Mouse (Mus musculus): Measurements from ENCODE around the gene Lsm14b. TPM values are rescaled to one million over a fixed set of nuclear protein-coding genes. Genes with fewer than 3 reads are reported as not detected.

Gene Lsm14b
- polyA plus RNA-seq, 1 experiment from 2014 or later, result 10.2 TPM

DNA sequence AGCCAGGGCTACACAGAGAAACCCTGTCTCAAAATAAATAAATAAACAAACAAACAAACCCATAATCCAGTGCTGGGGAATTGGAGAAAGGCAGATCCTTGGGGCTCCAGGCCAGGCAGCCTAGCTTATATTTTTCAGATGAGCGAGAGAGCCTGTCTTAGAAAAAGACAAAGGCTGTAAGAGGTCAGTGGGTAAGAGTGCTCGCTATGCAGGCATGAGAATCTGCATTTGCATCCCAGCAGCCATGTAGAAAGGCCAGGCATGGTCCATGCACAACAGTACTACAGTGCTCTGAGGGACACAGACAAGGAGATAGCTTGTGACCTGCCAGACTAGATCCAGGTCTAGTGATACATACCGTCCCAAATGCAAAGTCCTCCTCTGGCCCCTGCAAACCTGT, 42.1 kb upstream of the Lsm14b start:
- Histone ChIP-seq H3K4me1 (ENCODE audit: control insufficient read depth, insufficient read depth, low read length) (peaks cover 2% of the 10 kb centered on the region; the same call in 1 of the 2 replicates), H3K4me3 (ENCODE audit: low read depth, low read length) (no peak overlapping the region), H3K4me2 (ENCODE audit: low read depth, severe bottlenecking) (no peak overlapping the region), H3K27ac (replicated peaks; ENCODE audit: low read depth, low read length) (no peak overlapping the region), H3K9ac (ENCODE audit: low read length) (no peak overlapping the region), H3K9me3 (ENCODE audit: control insufficient read depth, low read length) (no peaks in the 10 kb centered on the region), H3K27me3 (ENCODE audit: control insufficient read depth, insufficient read depth, low read length) (no peaks in the 10 kb centered on the region), H3K36me3 (ENCODE audit: control insufficient read depth, insufficient read depth, low read length) (no peaks in the 10 kb centered on the region)
- DNase-seq (ENCODE audit: low spot score) (no peak), ATAC-seq (ENCODE audit: insufficient number of reproducible peaks, low FRiP score, low TSS enrichment, low read depth) (no peak)
- 85% methylated on average over 3 of the region's 3 CpGs for WGBS

DNA sequence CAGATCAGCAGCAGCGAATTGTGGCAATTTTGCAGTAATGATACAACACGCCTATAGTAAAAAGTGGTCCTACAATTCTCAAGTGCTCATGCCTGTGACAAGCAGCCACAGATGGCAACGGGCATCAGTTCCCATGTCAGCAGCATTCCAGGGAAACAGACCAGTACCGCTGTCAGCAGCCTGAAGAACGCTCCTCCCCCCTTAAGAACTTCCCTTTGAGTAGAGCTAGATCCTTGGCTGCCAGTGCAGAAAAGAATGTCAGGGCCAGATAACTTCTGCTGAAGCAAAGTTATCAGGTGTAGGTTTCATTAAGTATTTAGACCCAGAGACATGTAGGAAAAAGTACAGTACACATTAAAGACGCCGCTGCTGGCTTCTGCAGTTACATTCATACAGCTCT, 40.0 kb upstream of the Lsm14b start:
- DNase-seq (ENCODE audit: low spot score) (no peak), ATAC-seq (ENCODE audit: insufficient number of reproducible peaks, low FRiP score, low TSS enrichment, low read depth) (no peak)
- 40% methylated on average over 7 of the region's 7 CpGs for WGBS
- Histone ChIP-seq H3K4me1 (ENCODE audit: control insufficient read depth, insufficient read depth, low read length) (no peaks in the 10 kb centered on the region), H3K36me3 (ENCODE audit: control insufficient read depth, insufficient read depth, low read length) (no peaks in the 10 kb centered on the region), H3K9me3 (ENCODE audit: control insufficient read depth, low read length) (no peaks in the 10 kb centered on the region), H3K27me3 (ENCODE audit: control insufficient read depth, insufficient read depth, low read length) (no peaks in the 10 kb centered on the region), H3K4me2 (ENCODE audit: low read depth, severe bottlenecking) (no peak overlapping the region), H3K27ac (replicated peaks; ENCODE audit: low read depth, low read length) (no peak overlapping the region), H3K4me3 (ENCODE audit: low read depth, low read length) (no peak overlapping the region), H3K9ac (ENCODE audit: low read length) (no peak overlapping the region)

DNA sequence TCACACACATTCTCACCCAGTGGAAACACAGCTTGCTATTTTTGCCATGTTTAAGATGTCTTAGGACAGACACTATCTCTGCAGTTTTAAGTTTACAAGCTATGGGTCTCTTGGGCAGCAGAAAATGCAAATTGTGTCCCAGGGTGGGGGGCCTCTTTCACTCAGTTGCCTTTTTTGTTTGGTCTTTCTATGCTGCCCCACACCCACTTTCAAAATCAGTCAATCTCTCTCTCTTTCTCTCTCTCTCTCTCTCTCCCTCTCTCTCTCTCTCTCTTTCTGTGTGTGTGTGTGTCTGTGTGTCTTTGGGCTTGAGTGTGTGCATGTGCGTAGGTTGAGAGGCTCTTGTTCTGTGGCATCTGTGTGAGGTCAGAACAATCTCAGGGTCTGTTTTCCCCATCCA, 39.1 kb upstream of the Lsm14b start:
- Histone ChIP-seq H3K9me3 (ENCODE audit: control insufficient read depth, low read length) (no peaks in the 10 kb centered on the region), H3K4me3 (ENCODE audit: low read depth, low read length) (no peak overlapping the region), H3K27me3 (ENCODE audit: control insufficient read depth, insufficient read depth, low read length) (no peaks in the 10 kb centered on the region), H3K36me3 (ENCODE audit: control insufficient read depth, insufficient read depth, low read length) (no peaks in the 10 kb centered on the region), H3K4me1 (ENCODE audit: control insufficient read depth, insufficient read depth, low read length) (no peaks in the 10 kb centered on the region), H3K27ac (replicated peaks; ENCODE audit: low read depth, low read length) (no peak overlapping the region), H3K9ac (ENCODE audit: low read length) (no peak overlapping the region), H3K4me2 (ENCODE audit: low read depth, severe bottlenecking) (no peak overlapping the region)
- DNase-seq (ENCODE audit: low spot score) (no peak), ATAC-seq (ENCODE audit: insufficient number of reproducible peaks, low FRiP score, low TSS enrichment, low read depth) (no peak)
- WGBS, result 91% methylated on average over 1 of the region's 1 CpGs

DNA sequence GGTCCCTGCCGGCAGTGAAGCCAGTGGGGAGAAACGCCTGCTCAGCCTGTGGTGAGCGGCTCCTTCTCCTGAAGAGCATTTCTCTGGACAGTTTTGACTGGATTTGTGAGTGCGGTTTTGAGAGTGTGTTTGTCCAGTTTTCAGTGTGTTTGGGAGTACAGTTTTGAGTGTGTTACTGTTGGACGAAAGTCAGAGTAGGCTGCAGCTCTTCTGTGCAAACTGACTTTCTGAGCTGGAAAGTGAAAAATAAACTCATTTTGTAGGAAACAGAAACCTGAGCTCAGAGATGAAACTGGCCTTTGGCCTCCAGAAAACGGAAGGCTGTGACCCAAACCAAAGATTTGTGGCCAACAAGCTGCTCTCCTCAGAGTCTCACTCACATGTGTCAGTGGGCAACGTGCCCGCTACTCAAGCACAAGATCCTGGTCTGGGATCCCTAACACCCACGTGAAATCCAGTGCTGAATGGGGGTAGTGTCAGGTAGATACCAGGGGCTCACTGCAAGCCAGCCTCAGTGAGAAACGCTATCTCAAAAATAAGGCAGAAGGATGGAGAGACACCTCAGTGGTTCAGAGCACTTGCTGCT, 38.3 kb upstream of the Lsm14b start:
- ATAC-seq (ENCODE audit: insufficient number of reproducible peaks, low FRiP score, low TSS enrichment, low read depth) (no peak), DNase-seq (ENCODE audit: low spot score) (no peak)

DNA sequence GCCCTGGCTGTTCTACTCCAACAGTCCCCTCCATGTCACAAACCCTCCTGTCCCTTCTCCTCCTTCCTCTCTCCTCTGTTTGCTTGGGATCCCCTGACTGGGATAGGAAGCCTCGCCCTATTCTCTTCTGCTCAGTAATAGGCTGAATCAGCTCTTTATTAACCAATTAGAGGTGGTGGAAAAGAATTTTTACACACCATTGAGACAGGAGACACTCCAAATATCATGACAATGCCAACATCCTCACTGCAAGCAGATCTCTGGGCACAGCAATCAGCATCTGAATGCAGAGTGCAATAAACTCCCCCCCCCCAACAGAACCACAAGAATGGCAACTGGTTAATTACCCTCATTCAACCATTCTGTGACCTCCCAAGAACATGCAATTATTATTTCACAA, 35.7 kb upstream of the Lsm14b start:
- DNase-seq (ENCODE audit: low spot score) (no peak), ATAC-seq (ENCODE audit: insufficient number of reproducible peaks, low FRiP score, low TSS enrichment, low read depth) (no peak)
- H3K4me2 ChIP-seq (ENCODE audit: low read depth, severe bottlenecking), result no peak overlapping the region
- H3K4me3 ChIP-seq (ENCODE audit: low read depth, low read length), result no peak overlapping the region
- WGBS, result 55% methylated on average over 1 of the region's 1 CpGs
- no peaks in the 10 kb centered on the region for H3K36me3 ChIP-seq (ENCODE audit: control insufficient read depth, insufficient read depth, low read length)
- no peak overlapping the region for H3K27ac ChIP-seq (replicated peaks; ENCODE audit: low read depth, low read length)
- no peaks in the 10 kb centered on the region for H3K4me1 ChIP-seq (ENCODE audit: control insufficient read depth, insufficient read depth, low read length)
- H3K9ac ChIP-seq (ENCODE audit: low read length), result no peak overlapping the region
- H3K9me3 ChIP-seq (ENCODE audit: control insufficient read depth, low read length), result no peaks in the 10 kb centered on the region
- H3K27me3 ChIP-seq (ENCODE audit: control insufficient read depth, insufficient read depth, low read length), result no peaks in the 10 kb centered on the region

More for the DNA sequence above, 38.3 kb upstream of the Lsm14b start:
- no peak overlapping the region for H3K9ac ChIP-seq (ENCODE audit: low read length)
- no peak overlapping the region for H3K4me3 ChIP-seq (ENCODE audit: low read depth, low read length)
- H3K36me3 ChIP-seq (ENCODE audit: control insufficient read depth, insufficient read depth, low read length), result no peaks in the 10 kb centered on the region
- no peaks in the 10 kb centered on the region for H3K4me1 ChIP-seq (ENCODE audit: control insufficient read depth, insufficient read depth, low read length)
- H3K9me3 ChIP-seq (ENCODE audit: control insufficient read depth, low read length), result no peaks in the 10 kb centered on the region
- no peak overlapping the region for H3K27ac ChIP-seq (replicated peaks; ENCODE audit: low read depth, low read length)
- no peak overlapping the region for H3K4me2 ChIP-seq (ENCODE audit: low read depth, severe bottlenecking)
- no peaks in the 10 kb centered on the region for H3K27me3 ChIP-seq (ENCODE audit: control insufficient read depth, insufficient read depth, low read length)
- WGBS, result 82% methylated on average over 10 of the region's 10 CpGs

DNA sequence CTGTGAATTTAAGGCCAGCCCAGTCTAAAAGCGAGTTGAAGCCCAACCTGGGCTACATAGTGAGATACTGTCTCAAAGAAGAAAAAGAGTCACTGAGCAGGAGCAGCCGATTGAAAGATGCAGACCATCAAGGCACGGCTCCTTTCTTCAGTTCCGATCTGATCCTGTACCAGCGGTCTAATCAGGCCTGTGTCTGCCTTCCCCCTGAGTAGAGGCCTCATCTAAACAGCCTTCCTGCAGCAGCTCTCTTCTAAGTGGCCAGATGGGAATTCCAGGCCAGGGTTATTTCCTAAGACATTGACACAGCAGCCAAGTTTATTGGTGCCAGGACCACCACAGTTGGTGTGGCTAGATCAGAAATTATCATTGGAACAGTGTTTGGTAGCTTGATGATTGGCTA, 31.7 kb upstream of the Lsm14b start:
- no peak overlapping the region for H3K27ac ChIP-seq (replicated peaks; ENCODE audit: low read depth, low read length)
- DNase-seq (ENCODE audit: low spot score), result no peak
- 87% methylated on average over 5 of the region's 5 CpGs for WGBS
- H3K27me3 ChIP-seq (ENCODE audit: control insufficient read depth, insufficient read depth, low read length), result no peaks in the 10 kb centered on the region
- no peaks in the 10 kb centered on the region for H3K4me1 ChIP-seq (ENCODE audit: control insufficient read depth, insufficient read depth, low read length)
- no peak for ATAC-seq (ENCODE audit: insufficient number of reproducible peaks, low FRiP score, low TSS enrichment, low read depth)
- no peaks in the 10 kb centered on the region for H3K9me3 ChIP-seq (ENCODE audit: control insufficient read depth, low read length)
- no peak overlapping the region for H3K9ac ChIP-seq (ENCODE audit: low read length)
- no peak overlapping the region for H3K4me2 ChIP-seq (ENCODE audit: low read depth, severe bottlenecking)
- H3K36me3 ChIP-seq (ENCODE audit: control insufficient read depth, insufficient read depth, low read length), result no peaks in the 10 kb centered on the region
- no peak overlapping the region for H3K4me3 ChIP-seq (ENCODE audit: low read depth, low read length)

DNA sequence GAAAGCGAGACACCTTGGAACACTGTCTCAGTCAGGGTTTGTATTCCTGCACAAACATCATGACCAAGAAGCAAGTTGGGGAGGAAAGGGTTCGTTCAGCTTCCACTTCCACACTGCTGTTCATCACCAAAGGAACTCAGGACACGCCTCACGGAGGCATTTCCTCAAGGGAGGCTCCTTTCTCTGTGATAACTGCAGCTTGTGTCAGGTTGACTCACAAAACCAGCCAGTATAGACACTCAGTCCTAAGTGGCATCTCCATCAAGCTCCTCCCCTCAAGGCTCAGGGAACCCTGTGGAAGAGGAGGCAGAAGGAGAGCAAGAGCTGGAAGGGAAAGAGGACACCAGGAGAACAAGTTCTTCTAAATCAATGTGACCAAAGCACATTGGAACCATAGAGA, 26.4 kb upstream of the Lsm14b start:
- Histone ChIP-seq H3K9ac (ENCODE audit: low read length) (no peak overlapping the region), H3K27ac (replicated peaks; ENCODE audit: low read depth, low read length) (no peak overlapping the region), H3K4me2 (ENCODE audit: low read depth, severe bottlenecking) (no peak overlapping the region), H3K9me3 (ENCODE audit: control insufficient read depth, low read length) (no peaks in the 10 kb centered on the region), H3K27me3 (ENCODE audit: control insufficient read depth, insufficient read depth, low read length) (no peaks in the 10 kb centered on the region), H3K4me3 (ENCODE audit: low read depth, low read length) (no peak overlapping the region), H3K36me3 (ENCODE audit: control insufficient read depth, insufficient read depth, low read length) (no peaks in the 10 kb centered on the region), H3K4me1 (ENCODE audit: control insufficient read depth, insufficient read depth, low read length) (no peaks in the 10 kb centered on the region)
- WGBS, result 79% methylated on average over 4 of the region's 4 CpGs
- ATAC-seq (ENCODE audit: insufficient number of reproducible peaks, low FRiP score, low TSS enrichment, low read depth), result no peak
- no peak for DNase-seq (ENCODE audit: low spot score)

DNA sequence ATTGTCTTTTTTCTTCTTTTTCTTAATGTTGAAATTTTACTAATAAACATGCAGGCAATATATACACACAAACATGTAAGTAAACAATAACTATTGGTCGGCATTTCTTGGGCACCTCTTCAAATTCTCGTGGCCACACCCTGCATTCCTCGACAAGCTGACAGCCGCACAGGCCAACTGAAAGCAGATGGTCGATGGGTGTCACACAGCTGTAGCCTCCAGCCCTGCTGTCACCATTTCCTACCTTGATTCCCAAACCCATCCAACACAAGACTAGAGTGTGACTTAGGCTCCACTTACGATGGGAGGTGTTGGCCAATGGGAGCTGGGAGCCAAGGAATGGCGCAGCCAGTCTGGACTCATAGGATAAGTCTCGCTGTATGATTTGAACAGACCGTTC, 23.2 kb upstream of the Lsm14b start:
- H3K4me2 ChIP-seq (ENCODE audit: low read depth, severe bottlenecking), result no peak overlapping the region
- H3K9ac ChIP-seq (ENCODE audit: low read length), result no peak overlapping the region
- 89% methylated on average over 9 of the region's 9 CpGs for WGBS
- no peak overlapping the region for H3K27ac ChIP-seq (replicated peaks; ENCODE audit: low read depth, low read length)
- no peaks in the 10 kb centered on the region for H3K27me3 ChIP-seq (ENCODE audit: control insufficient read depth, insufficient read depth, low read length)
- no peaks in the 10 kb centered on the region for H3K9me3 ChIP-seq (ENCODE audit: control insufficient read depth, low read length)
- no peaks in the 10 kb centered on the region for H3K4me1 ChIP-seq (ENCODE audit: control insufficient read depth, insufficient read depth, low read length)
- ATAC-seq (ENCODE audit: insufficient number of reproducible peaks, low FRiP score, low TSS enrichment, low read depth) (no peak), DNase-seq (ENCODE audit: low spot score) (no peak)
- H3K36me3 ChIP-seq (ENCODE audit: control insufficient read depth, insufficient read depth, low read length), result no peaks in the 10 kb centered on the region
- no peak overlapping the region for H3K4me3 ChIP-seq (ENCODE audit: low read depth, low read length)

DNA sequence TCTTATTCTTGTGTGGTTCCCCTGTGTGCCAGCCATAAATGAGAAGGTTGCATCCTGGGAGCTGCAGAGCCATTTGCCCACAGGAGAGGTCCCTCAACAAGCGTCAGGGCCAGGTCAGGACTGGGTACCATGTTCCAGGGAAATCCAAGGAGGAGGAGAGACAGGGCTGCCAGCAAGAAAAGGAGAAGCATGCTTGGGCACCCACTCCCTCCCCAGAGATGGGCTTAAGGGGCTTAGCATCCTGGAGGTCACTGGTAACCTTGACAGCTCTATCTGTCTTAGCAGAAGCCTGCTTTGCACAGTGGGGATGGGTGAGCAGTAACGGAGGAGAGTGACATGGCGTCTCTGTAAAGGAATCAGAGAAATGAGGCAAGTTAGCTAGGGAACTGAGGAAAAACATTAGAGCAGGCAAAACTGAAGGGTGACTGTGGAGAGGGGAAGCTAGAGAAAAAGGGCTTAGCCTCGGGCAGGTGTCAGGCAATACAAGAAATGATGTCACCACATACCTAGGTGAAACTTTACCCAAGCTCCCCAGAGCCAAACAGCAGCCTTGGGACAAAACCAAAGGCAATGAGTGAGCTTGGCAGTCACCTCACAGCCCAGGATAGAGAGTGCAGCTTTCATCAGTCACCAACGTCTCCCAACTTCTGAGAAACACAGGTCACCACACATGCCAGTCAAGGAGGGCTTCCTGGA, 19.0 kb upstream of the Lsm14b start:
- no peak overlapping the region for H3K4me2 ChIP-seq (ENCODE audit: low read depth, severe bottlenecking)
- no peaks in the 10 kb centered on the region for H3K4me1 ChIP-seq (ENCODE audit: control insufficient read depth, insufficient read depth, low read length)
- no peaks in the 10 kb centered on the region for H3K36me3 ChIP-seq (ENCODE audit: control insufficient read depth, insufficient read depth, low read length)
- no peak overlapping the region for H3K27ac ChIP-seq (replicated peaks; ENCODE audit: low read depth, low read length)
- 53% methylated on average over 5 of the region's 5 CpGs for WGBS
- no peak for ATAC-seq (ENCODE audit: insufficient number of reproducible peaks, low FRiP score, low TSS enrichment, low read depth)
- no peak for DNase-seq (ENCODE audit: low spot score)
- H3K4me3 ChIP-seq (ENCODE audit: low read depth, low read length), result no peak overlapping the region
- H3K9ac ChIP-seq (ENCODE audit: low read length), result no peak overlapping the region
- no peaks in the 10 kb centered on the region for H3K27me3 ChIP-seq (ENCODE audit: control insufficient read depth, insufficient read depth, low read length)
- no peaks in the 10 kb centered on the region for H3K9me3 ChIP-seq (ENCODE audit: control insufficient read depth, low read length)

Measured in limb, embryonic 11.5 days (tissue).